Mouse (Mus musculus) megakaryocyte, embryonic 14.5 days (primary cell): ENCODE measurements around the gene Fnip2. TPM values are rescaled to one million over a fixed set of nuclear protein-coding genes. Genes with fewer than 3 reads are reported as not detected.

Experiments used
- H3K27me3 ChIP-seq: replicated peaks from 2 replicates; pipeline ENCODE3; 2012; ENCODE audit warnings: inconsistent platforms
- H3K36me3 ChIP-seq: replicated peaks from 2 replicates; pipeline ENCODE3; 2012; ENCODE audit warnings: low read length, inconsistent platforms, mixed read lengths
- H3K4me1 ChIP-seq: 2 replicates; pipeline ENCODE4 v1.6.1; 2012; ENCODE audit warnings: inconsistent platforms
- H3K4me3 ChIP-seq: replicated peaks from 2 replicates; pipeline ENCODE3; 2012; ENCODE audit warnings: moderate library complexity, mild to moderate bottlenecking, inconsistent platforms
- H3K9me3 ChIP-seq: 2 replicates; pipeline ENCODE4 v1.6.1; 2012; ENCODE audit warnings: inconsistent platforms
- FLI1 ChIP-seq: IDR thresholded peaks from 2 replicates; pipeline ENCODE4 v1.6.1; 2012; ENCODE audit warnings: low read length, inconsistent platforms, mixed read lengths
- GATA1 ChIP-seq: IDR thresholded peaks from 3 replicates; pipeline ENCODE4 v1.6.1; 2012; ENCODE audit warnings: mixed read lengths, low read length, inconsistent platforms, borderline replicate concordance
- polyA plus RNA-seq: library from polyadenylated mRNA; stranded (reverse); fragments of >175 nt; gene quantifications from 2 replicates; pipeline ENCODE4 v1.2.3, GENCODE M21; 2012; ENCODE audit warnings: low replicate concordance; ENCODE audit not compliant: insufficient read depth

Fnip2 gene
- polyA plus RNA-seq, 1 experiment, result 0.19 TPM

GRCm38 (mm10) chr3:79409927-79410628 lies 157.5 kb downstream of the Fnip2 start:
- H3K4me3 ChIP-seq, result no peak overlapping the region
- no peaks in the 10 kb centered on the region for H3K27me3 ChIP-seq
- TF ChIP-seq FLI1, result no peak
- no peak for TF ChIP-seq GATA1
- no peaks in the 10 kb centered on the region for H3K4me1 ChIP-seq
- H3K36me3 ChIP-seq, result no peaks in the 10 kb centered on the region
- H3K9me3 ChIP-seq, result no peaks in the 10 kb centered on the region

DNA sequence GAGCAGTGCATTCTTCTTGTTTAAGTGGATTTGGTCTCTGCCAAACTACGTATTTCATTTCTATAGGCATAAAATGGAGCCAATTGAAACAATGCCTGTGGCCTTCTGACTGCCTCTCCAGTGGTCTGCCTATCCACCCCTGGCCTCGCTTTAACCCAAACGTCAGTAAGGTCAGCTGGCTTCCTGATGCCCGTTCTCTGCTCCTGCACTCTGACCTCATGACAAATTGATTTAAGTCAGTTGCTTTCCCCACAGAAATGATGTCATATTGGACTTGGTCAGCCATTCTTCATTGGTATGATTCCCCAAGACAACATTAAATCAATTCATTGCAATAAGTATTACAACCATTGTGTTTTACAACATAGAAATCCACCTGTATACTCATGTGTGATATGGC lies 159.1 kb downstream of the Fnip2 start:
- no peak for TF ChIP-seq FLI1
- TF ChIP-seq GATA1, result no peak
- no peaks in the 10 kb centered on the region for H3K4me1 ChIP-seq
- no peaks in the 10 kb centered on the region for H3K27me3 ChIP-seq

More for the DNA sequence above, 159.1 kb downstream of the Fnip2 start:
- Histone ChIP-seq H3K9me3 (no peaks in the 10 kb centered on the region), H3K36me3 (no peaks in the 10 kb centered on the region), H3K4me3 (no peak overlapping the region)

Other genes starting within 250 kb of the Fnip2 start
- gene Gm17359, start 231.1 kb downstream of the Fnip2 start, polyA plus RNA-seq, result not detected in 2 replicates
- 7.8 TPM in 1 of 2 replicates, not detected in the other for gene Ppid, start 23.5 kb upstream of the Fnip2 start, polyA plus RNA-seq
- gene 4930579G24Rik, start 61.3 kb upstream of the Fnip2 start, polyA plus RNA-seq, result 0.86 TPM in 1 of 2 replicates, not detected in the other
- gene Etfdh, start 61.7 kb upstream of the Fnip2 start, polyA plus RNA-seq, result 6.7 and 13.1 TPM in 2 replicates
- 6.8 TPM in 1 of 2 replicates, not detected in the other for gene Rxfp1, start 170.1 kb upstream of the Fnip2 start, polyA plus RNA-seq